Mouse (Mus musculus) thymus, adult 2 months (tissue): ENCODE measurements at regions not wholly inside any gene's neighbourhood (a gene's known extent, or its start where the extent isn't known, plus 50 kb on each side); places are given as distances from the start of the nearest gene placed in this dataset.

Experiments
- CTCF ChIP-seq: fragments of 200-500 bp; IDR thresholded peaks from 2 replicates; pipeline ENCODE4 v1.5.1; 2012; ENCODE audit warnings: mild to moderate bottlenecking, control low read depth, low read length, moderate library complexity, borderline replicate concordance; ENCODE audit not compliant: control insufficient read depth, poor library complexity, insufficient read depth; ENCODE audit errors: extremely low read depth
- POLR2A ChIP-seq: fragments of 200-500 bp; IDR thresholded peaks from 2 replicates; pipeline ENCODE4 v1.6.1; 2012; ENCODE audit warnings: mild to moderate bottlenecking, low read length, control low read depth, moderate library complexity; ENCODE audit not compliant: control insufficient read depth, poor library complexity, insufficient read depth; ENCODE audit errors: extremely low read depth

GRCm38 (mm10) chr12:32637400-32638100, 181.8 kb upstream of the Nampt start:
- TF ChIP-seq POLR2A: no peak
- TF ChIP-seq CTCF: no peak
